Mouse (Mus musculus): Measurements from ENCODE around the gene Nr4a1.

Gene Nr4a1

GRCm38 (mm10) chr15:101228866-101229590 is 25.0 kb upstream of the Nr4a1 start:
- TF ChIP-seq GATA4 (IDR thresholded peaks at IDR 0.05; ENCODE audit: insufficient replicate concordance, low read length), result no peak

- no peak for TF ChIP-seq GATA4 (IDR thresholded peaks at IDR 0.05; ENCODE audit: insufficient replicate concordance, low read length)
Measured at GRCm38 (mm10) chr15:101230503-101230902, 23.6 kb upstream of the Nr4a1 start.

- no peak for TF ChIP-seq GATA4 (IDR thresholded peaks at IDR 0.05; ENCODE audit: insufficient replicate concordance, low read length)
Measured at GRCm38 (mm10) chr15:101230995-101231647, 22.9 kb upstream of the Nr4a1 start.

- TF ChIP-seq GATA4 (IDR thresholded peaks at IDR 0.05; ENCODE audit: insufficient replicate concordance, low read length), result no peak
Measured at GRCm38 (mm10) chr15:101231648-101232180, 22.4 kb upstream of the Nr4a1 start.

DNA sequence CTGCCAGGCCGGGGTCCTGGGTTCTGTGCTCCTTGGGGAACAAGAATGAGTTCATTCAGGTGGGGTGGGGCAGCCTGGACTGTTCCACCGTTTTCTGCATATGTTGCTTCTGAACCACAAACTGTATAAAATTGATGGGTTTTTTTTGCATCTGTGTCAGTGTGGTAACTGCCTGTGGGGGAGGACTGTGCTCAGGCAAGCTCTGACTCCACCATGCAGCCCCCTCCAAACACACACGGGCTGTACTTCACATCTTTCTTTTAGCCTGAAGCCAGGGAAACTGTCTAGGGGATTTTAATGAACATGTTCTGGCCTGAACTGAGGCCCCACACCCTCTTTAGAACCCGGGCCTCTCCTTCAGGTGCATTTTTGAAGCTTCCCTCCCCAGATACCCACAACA is 21.5 kb upstream of the Nr4a1 start:
- TF ChIP-seq GATA4 (IDR thresholded peaks at IDR 0.05; ENCODE audit: insufficient replicate concordance, low read length), result no peak

DNA sequence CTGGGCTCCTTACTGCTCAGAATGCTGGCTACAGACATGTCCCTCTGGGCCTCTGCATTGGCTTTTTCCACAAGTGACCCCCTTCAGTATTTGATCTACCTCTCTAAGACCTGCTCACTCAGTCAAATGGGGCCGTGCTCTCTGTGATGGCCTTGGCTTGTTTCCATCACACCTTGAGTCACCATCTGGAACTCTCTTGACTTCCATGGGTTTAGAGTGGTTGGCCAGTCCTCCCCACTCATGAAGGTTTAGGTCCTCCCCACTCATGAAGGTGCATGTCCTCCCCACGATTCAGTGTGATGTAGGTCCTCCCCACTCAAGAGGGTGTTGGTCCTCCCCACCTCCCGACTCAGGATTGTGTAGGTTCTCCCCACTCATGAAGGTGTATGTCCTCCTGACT is 20.9 kb upstream of the Nr4a1 start:
- no peak for TF ChIP-seq GATA4 (IDR thresholded peaks at IDR 0.05; ENCODE audit: insufficient replicate concordance, low read length)

- TF ChIP-seq GATA4 (IDR thresholded peaks at IDR 0.05; ENCODE audit: insufficient replicate concordance, low read length), result no peak
Measured at GRCm38 (mm10) chr15:101233641-101234275, 20.3 kb upstream of the Nr4a1 start.

- no peak for TF ChIP-seq GATA4 (IDR thresholded peaks at IDR 0.05; ENCODE audit: insufficient replicate concordance, low read length)
Measured at GRCm38 (mm10) chr15:101234611-101235341, 19.3 kb upstream of the Nr4a1 start.

GRCm38 (mm10) chr15:101235342-101235698 is 18.7 kb upstream of the Nr4a1 start:
- TF ChIP-seq GATA4 (IDR thresholded peaks at IDR 0.05; ENCODE audit: insufficient replicate concordance, low read length), result no peak

DNA sequence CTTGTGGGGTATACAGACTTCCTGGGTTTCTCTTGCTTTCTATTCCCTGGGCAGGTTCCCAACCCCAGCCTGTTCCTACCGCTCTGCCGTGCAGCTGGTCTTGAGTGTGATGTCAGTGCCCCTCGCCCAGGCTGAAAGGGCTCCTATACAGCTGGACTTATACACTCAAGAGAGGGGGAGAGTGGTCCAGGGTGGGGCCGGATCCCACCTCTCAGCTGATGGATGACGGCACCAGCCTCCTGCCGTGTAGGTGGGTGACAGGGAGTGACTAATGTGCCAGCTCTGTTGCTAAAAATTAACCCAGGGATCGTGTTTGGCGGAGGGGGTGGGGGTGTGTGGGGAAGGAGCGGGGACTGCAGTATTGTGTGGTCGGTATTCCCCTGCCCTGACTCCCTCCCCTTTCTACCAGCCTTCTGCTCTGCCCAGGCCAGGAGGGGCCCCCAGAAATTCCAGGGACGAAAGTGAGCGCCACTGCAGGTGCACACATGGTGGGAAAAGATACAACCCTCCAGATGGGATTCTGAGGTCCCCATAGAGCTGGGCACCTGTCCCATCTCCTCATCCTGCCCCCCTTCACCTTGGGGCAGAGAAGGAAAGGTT is 18.2 kb upstream of the Nr4a1 start:
- TF ChIP-seq GATA4 (IDR thresholded peaks at IDR 0.05; ENCODE audit: insufficient replicate concordance, low read length), result no peak

GRCm38 (mm10) chr15:101236878-101237277 is 17.2 kb upstream of the Nr4a1 start:
- peak; percentile 74; the same call in 1 of the 2 replicates for TF ChIP-seq GATA4 (IDR thresholded peaks at IDR 0.05; ENCODE audit: insufficient replicate concordance, low read length)

- TF ChIP-seq GATA4 (IDR thresholded peaks at IDR 0.05; ENCODE audit: insufficient replicate concordance, low read length), result no peak
Measured at GRCm38 (mm10) chr15:101238885-101239511, 15.1 kb upstream of the Nr4a1 start.

- no peak for TF ChIP-seq GATA4 (IDR thresholded peaks at IDR 0.05; ENCODE audit: insufficient replicate concordance, low read length)
Measured at GRCm38 (mm10) chr15:101239821-101240220, 14.2 kb upstream of the Nr4a1 start.

GRCm38 (mm10) chr15:101240799-101241204 is 13.3 kb upstream of the Nr4a1 start:
- no peak for TF ChIP-seq GATA4 (IDR thresholded peaks at IDR 0.05; ENCODE audit: insufficient replicate concordance, low read length)
